Mouse (Mus musculus) granulocyte monocyte progenitor cell, adult 5-6 weeks (primary cell): ENCODE data around the gene Taok2. TPM values are rescaled to one million over a fixed set of nuclear protein-coding genes. Genes with fewer than 3 reads are reported as not detected.

Experiments used
- ATAC-seq: replicated peaks from 2 replicates; pipeline ENCODE4 v1.8.0; 2016; ENCODE audit warnings: mild to moderate bottlenecking, moderate TSS enrichment, inconsistent platforms; ENCODE audit not compliant: poor library complexity, severe bottlenecking
- total RNA-seq, 2 experiments: library from RNA; stranded (forward) in 1 of 2; stranded (reverse) in 1 of 2; fragments of 200-712, 200-1000 nt in 1 of 2; fragments of >200 nt in 1 of 2; fragmentation: Nextera tagmentation in 1 of 2; gene quantifications; 2 replicates each; pipeline ENCODE4 v1.2.3; 2014 to 2017

Gene Taok2
- total RNA-seq, 2 experiments from 2014 or later = 28.0 to 35.6 TPM

- ATAC-seq = no peak
These were observed 3.5 kb downstream of the Taok2 start for GRCm38 (mm10) chr7:126881040-126881439.

- no peak for ATAC-seq
These were observed 7.3 kb downstream of the Taok2 start for GRCm38 (mm10) chr7:126877239-126877638.

GRCm38 (mm10) chr7:126870520-126870891, 14.0 kb downstream of the Taok2 start:
- no peak for ATAC-seq

DNA sequence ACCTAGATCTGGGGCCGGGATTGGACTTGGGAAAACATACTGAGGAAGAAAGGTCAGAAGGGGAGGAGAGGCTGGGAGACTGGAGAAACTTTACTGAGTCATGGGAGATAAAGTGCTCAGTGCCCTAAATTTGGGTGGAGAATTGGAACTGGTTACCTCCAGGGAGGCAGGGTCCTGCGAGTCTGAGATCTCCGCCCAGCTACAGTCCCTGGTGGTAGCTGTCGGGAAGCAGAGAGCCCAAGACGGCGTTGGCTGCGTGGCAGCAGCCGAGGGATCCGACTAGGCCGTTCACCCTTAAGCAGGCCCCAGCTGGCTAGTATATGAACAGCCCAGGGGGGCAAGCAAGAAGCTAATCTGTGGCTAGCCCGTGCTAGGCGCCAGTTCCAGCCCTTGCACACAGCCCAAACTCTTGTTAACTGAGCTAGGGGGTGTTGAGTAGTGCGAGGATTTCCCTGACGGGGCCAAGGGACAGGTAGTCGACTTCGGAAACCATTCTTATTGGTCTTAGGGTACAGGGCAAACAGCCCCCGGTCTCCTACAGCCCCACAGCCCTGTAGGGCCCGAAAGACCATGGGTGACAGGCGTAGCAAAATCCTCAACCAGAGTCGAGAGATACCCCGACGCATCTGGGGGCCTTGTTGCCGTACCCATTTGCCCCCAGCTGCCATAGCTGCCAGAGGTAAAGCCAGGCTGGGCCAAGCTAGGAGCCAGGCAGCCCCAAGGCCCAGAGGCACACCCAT, 14.6 kb downstream of the Taok2 start:
- no peak for ATAC-seq

GRCm38 (mm10) chr7:126868003-126868402, 16.5 kb downstream of the Taok2 start:
- ATAC-seq = no peak

DNA sequence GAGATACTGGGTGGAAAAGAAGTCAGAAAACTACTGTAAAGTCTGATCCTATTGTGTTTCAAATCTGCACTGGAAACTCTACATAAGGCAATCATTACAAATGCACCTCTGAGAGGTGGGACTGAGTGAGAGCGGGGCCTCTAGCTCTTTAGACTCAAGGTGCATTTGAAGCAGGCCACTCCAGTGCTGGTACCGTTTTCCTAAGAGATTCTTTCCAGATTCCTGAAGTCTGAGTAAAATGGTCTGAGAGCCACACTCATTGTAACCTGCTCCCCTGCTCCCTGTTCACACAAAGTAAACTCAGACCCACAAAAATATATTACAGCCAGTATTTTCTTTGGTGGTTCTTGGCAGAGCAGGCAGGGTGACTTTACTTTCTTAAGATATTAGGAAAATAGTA, 17.0 kb downstream of the Taok2 start:
- ATAC-seq = no peak

DNA sequence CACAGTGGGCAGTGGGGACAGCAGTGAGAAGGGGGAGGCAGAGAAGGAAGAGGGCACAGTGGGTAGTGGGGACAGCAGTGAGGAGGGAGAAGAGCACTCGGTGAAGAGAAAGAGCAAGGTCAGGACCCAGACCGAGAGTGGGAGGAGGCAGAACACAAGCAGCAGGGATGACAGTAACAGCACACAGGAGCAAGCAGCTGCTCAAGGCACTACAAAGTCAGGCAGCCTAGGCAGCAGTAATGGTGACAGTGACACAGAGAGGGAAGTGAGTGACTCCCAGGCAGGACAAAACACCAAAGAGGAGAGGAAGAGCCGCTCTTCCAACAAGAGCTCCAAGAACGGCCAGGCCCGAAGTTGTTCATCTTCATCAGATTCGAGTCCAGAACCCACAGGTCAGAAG, 20.7 kb downstream of the Taok2 start:
- no peak for ATAC-seq

GRCm38 (mm10) chr7:126862147-126862784, 22.2 kb downstream of the Taok2 start, which contains the start of gene Ino80e:
Gene Ino80e (minus strand): TSS chr7:126862377.
- ATAC-seq = peak; percentile 43

DNA sequence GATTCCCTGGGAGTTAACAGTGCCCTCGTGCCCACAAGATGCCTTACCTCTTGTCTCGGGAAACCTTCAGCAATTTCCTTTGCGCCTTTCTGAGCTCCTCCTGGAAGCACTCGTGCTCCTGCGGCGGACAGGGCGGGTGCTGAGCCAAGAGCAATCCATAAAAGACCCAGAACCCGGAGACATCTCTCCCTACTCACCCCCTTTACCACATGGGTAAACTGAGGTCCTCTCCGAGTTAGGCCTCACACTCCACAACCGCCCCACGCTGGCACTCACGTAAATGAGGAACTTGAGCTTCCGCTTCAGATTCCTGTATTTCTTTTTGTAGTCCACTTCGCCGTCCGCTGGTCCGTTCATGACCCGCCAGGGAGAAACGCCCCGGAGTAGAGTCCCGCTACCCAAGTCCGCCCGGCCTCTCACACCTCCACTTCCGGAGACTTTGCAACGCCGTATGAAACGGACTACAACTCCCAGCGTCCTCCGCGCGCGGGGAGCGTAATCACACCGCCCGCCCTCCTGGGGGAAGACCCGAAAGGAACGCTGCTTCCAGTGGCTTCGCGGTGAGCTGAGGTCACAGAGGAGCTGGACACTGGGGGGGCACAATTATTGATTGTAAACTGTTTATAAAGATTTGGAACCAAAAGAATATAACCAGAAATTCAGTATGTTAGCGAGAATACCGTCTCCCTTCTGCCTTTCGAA, 22.9 kb downstream of the Taok2 start, which contains the start of gene Hirip3:
TSS of gene Hirip3 (plus strand) at position 544 of the 702 bp plus-strand sequence.
- ATAC-seq = peak; percentile 87

DNA sequence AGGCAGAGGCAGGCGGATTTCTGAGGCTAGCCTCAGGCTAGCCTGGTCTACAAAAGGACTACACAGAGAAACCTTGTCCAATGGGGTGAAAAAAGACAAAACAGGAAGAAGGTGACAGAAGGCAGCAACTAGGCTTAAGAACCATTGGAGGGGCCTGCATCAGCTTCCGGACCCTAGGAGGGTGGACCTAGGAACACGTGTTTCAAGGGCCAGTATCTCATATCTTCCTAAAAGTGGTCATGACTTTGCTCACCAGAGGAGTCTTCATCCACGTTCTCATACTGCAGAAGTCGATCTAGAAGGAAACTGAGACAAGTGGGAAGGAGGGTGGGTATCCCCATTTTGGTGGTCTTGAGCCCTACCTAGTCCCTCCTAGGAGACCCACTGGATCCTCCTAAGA, 23.5 kb downstream of the Taok2 start:
- ATAC-seq = 0 out of 2 replicates have a peak, but pooled peaks have one; percentile 4

- no peak for ATAC-seq
These were observed 27.6 kb downstream of the Taok2 start for GRCm38 (mm10) chr7:126856741-126857420.

DNA sequence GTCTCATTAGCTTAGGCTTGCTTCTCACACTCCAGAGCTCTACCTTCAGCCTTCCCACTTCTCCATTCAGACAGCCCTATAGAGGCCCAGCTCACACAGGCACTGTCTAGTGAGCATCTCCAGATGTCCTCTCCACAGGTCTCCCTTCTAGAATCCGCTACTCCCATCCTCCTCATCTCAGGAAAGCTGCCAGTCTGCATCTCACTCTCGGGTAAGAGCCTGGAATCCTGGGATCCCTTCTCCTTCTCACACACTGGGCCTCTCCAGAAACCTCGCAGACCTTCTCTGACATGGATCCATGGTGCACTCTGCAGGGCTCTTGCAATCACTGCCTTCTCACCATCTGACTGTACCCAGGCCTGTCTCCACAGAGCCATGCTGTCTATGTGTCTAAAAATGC, 28.9 kb downstream of the Taok2 start:
- ATAC-seq = no peak

DNA sequence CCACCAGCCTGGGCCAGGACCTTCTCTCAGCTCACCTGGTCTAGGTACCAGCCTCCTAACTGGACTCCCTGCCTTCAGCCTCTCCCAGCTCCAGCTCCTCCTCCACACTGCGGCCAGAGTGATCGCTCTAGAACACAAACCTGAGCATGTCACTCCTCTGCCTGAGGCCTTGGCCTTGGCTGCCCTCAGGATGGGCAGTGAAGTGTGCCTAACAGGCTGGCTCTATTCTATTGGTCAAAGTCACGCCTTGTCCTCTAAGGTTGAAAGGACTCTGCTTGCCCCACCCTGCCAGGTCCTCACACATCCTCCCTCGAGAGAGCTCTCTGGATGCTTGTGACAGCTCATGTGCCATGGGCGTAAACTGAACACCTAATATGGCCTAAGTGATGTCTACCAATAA, 31.0 kb downstream of the Taok2 start:
- no peak for ATAC-seq

DNA sequence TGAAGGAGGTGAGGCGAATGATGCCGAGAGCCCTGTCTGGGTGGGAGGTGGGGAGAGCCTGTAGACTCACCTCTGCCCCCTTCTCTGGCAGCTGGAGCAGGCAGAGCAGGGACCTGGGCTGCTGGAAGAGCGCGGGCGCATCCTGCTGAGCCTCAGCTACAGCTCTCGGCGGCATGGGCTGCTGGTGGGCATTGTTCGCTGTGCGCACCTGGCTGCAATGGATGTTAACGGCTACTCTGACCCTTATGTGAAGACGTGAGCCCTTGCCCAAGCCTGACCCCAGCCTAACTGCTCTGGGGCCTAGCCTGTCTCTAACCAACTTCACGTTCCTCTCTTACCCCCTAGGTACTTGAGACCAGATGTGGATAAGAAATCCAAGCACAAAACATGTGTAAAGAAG, 33.3 kb downstream of the Taok2 start:
- no peak for ATAC-seq

DNA sequence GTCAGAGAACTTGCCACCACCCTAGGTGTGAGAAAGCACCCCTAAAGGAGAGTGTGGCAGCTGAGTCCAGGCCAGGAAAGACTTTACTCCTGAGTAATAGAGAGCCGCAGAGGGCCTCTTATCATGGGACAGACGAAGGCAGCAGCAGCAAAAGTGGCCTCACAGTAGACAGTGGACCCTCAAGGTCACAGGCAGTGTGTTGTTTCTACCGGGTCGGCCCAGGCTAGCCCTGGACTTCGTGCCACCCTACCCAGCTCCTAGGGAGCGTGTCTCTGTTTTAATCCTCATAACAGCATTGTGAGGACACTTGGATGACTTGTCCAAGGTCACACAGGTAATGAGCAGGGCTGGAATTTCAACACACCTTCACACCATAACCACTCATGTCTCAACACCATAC, 34.3 kb downstream of the Taok2 start:
- ATAC-seq = no peak

DNA sequence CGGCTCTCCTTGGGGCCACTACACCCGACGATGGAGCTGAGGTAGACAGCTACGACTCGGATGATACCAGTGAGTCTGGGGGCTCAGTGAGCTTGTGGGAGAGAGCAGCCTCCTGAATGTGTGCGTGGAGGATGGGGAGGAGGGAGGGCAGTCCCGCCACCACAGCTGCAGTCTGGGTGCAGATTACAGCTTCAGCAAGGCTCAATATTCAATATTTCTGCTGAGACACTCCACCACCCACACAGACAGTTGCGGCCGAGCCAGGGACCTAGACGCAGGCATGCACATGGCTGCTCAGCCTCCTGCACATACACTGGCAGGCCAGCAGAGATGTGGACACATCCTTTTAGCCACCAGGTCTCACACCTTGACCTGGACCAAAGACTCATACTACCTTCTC, 35.7 kb downstream of the Taok2 start:
- ATAC-seq = no peak

- ATAC-seq = peak; percentile 26
These were observed 36.8 kb downstream of the Taok2 start for GRCm38 (mm10) chr7:126847421-126848398.

DNA sequence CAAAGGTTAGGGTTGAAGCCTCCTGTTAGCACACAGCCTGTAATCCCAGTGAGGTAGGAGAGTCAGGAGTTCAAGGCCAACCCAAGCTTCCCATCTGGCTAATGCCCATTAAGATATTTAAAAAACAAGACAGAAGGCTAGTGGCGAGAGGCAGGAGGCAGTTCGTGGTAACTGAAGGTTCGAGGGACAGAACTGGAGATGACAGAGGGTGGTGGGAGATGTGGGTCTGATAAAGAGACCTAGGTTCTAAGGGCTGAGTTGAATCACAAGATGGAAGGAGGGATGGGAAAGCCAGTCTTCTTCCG, 37.4 kb downstream of the Taok2 start, which contains the start of gene Doc2a:
TSS of gene Doc2a (plus strand) at position 301 of the 305 bp plus-strand sequence.
- no peak for ATAC-seq

GRCm38 (mm10) chr7:126845516-126845915, 39.0 kb downstream of the Taok2 start:
- no peak for ATAC-seq

DNA sequence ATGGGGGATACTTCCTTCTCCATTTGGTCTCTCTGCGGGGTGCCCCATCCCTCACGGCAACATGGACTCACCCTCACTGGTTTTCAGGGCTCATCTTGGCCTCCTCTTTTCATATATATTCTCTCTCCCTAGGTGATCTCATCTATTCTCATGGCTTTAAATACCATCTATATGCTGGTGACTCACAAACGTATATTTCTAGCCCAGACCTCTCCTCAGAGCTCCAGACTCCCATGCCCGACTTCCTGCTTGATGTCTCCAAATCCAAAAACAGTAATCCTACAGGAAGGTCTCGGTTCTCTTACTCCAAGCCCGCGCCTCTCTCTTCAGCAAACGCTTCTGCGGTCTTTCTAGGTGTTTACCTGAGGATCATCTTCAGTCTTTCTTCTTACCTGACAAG, 41.2 kb downstream of the Taok2 start:
- no peak for ATAC-seq
